Mouse (Mus musculus) hindbrain, embryonic 12.5 days (tissue): ENCODE results near the gene Limch1. TPM values are rescaled to one million over a fixed set of nuclear protein-coding genes. Genes with fewer than 3 reads are reported as not detected.

Experiments used
- ATAC-seq: fragments of 200-750 bp; cut with Nextera tagmentation; 2 replicates; pipeline ENCODE4 v1.8.0; 2017; ENCODE audit warnings: moderate TSS enrichment; ENCODE audit not compliant: low FRiP score
- H3K27ac ChIP-seq: fragments of 300-500 bp; sonication (generic); 2 replicates; pipeline ENCODE4 v1.5.1; 2016; ENCODE audit warnings: mild to moderate bottlenecking
- H3K27me3 ChIP-seq: fragments of 300-500 bp; sonication (generic); 2 replicates; pipeline ENCODE4 v1.6.1; 2016; ENCODE audit warnings: mild to moderate bottlenecking
- H3K36me3 ChIP-seq: fragments of 300-500 bp; sonication (generic); 2 replicates; pipeline ENCODE4 v1.6.1; 2016; ENCODE audit warnings: mild to moderate bottlenecking
- H3K4me1 ChIP-seq: fragments of 300-500 bp; sonication (generic); 2 replicates; pipeline ENCODE4 v1.6.1; 2016
- H3K4me2 ChIP-seq: fragments of 300-500 bp; sonication (generic); replicated peaks from 2 replicates; pipeline ENCODE4 v1.6.1; 2016; ENCODE audit warnings: mild to moderate bottlenecking
- H3K4me3 ChIP-seq: fragments of 300-500 bp; sonication (generic); 2 replicates; pipeline ENCODE4 v1.5.1; 2016; ENCODE audit warnings: mild to moderate bottlenecking
- H3K9ac ChIP-seq: fragments of 300-500 bp; sonication (generic); 2 replicates; pipeline ENCODE4 v1.6.1; 2016; ENCODE audit warnings: mild to moderate bottlenecking, moderate library complexity
- H3K9me3 ChIP-seq: fragments of 300-500 bp; sonication (generic); replicated peaks from 2 replicates; pipeline ENCODE4 v1.6.1; 2016; ENCODE audit warnings: mild to moderate bottlenecking
- WGBS: fragments of 180-500 bp; shearing (Covaris S2); methylation state at CpG from one replicate; pipeline ENCODE4 v1.1.7; 2016; 5-methylcytosine and 5-hydroxymethylcytosine counted together
- polyA plus RNA-seq: library from polyadenylated mRNA; unstranded; fragments of >200 nt; fragmentation: Nextera tagmentation; extraction: Ambion mirVana; gene quantifications from 2 replicates; pipeline ENCODE4 v1.2.1, GENCODE M21; 2016

Gene Limch1
- polyA plus RNA-seq, 1 experiment from 2014 or later, result 64.9 TPM

DNA sequence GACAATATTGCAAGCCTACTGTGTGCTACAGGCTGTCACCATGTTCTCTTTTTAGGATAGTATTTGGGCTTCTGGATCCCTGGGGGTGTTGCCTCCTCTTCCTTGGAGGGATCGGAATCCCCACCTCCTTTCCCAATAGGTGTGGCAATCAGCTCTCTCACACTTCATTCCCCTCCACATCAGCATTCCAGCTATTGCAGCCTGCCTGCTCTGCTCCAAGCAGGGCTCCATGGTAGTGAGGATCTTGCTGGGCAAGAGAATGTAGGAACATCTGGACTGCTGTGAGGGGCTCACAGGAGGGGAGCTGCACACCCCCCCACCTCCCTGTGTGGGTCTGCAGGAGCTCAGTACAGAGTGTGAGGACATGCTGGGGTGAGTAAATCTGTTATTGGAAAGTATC lies 152.6 kb downstream of the Limch1 start:
- WGBS, result 79% methylated on average over 1 of the region's 1 CpGs
- no peaks in the 10 kb centered on the region for H3K27me3 ChIP-seq
- no peaks in the 10 kb centered on the region for H3K4me1 ChIP-seq
- H3K27ac ChIP-seq, result no peak overlapping the region
- H3K9ac ChIP-seq, result no peak overlapping the region
- no peak overlapping the region for H3K4me2 ChIP-seq
- no peaks in the 10 kb centered on the region for H3K9me3 ChIP-seq
- H3K36me3 ChIP-seq, result no peaks in the 10 kb centered on the region
- no peak overlapping the region for H3K4me3 ChIP-seq
- ATAC-seq, result no peak

DNA sequence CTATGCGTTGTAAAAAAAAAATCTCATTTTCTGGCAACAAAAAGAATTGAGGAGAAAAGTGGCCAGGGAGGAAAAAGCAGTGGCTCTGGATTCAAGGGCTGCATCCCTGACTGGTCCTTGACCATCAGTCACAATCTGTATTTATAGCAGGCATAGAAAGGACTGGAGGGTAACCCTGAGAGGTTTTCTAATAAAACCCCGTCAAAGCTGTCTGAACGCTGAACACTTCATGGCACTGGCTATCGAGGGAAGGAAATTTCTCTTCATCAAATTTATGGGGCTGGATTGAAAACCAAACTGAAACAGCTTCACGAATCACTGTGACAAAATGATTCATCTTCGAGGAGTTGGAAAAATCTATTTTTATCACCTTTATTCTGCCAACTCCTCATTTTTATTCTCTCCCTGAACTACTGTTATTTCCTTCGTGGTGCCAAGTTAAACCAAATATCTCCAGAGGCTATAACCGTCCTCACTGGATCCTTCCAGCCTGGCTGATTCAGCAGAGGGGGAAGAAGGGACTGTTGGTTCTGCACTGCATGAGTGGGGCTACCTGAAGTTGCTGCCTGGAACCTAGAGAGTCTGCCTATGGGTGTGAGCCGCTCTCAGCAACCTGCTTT lies 153.3 kb downstream of the Limch1 start:
- H3K4me2 ChIP-seq, result no peak overlapping the region
- H3K9ac ChIP-seq, result no peak overlapping the region
- H3K27me3 ChIP-seq, result no peaks in the 10 kb centered on the region
- no peaks in the 10 kb centered on the region for H3K4me1 ChIP-seq
- H3K9me3 ChIP-seq, result no peaks in the 10 kb centered on the region
- WGBS, result 84% methylated on average over 9 of the region's 9 CpGs
- no peak overlapping the region for H3K4me3 ChIP-seq
- no peak overlapping the region for H3K27ac ChIP-seq
- ATAC-seq, result no peak
- H3K36me3 ChIP-seq, result no peaks in the 10 kb centered on the region

DNA sequence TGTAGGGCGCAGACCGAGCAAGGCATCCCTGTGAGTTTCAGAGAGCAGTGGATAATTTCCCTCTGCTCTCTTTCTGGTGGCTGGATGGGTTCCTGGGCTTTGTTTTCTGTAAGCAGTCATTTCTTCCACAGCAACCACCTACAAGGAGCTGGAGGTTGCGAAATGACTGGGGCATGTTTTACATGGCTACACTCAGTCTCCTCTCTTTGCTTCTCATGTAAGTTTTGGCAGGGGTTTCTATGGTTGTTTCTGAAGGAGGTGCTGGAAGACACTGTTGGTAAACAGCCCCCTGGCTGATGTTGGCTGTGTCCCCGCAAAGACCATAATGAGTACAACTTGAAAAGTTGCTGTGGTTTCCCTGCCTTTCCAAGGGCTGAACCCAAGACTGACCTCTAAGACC lies 155.5 kb downstream of the Limch1 start:
- Histone ChIP-seq H3K9me3 (no peaks in the 10 kb centered on the region), H3K36me3 (no peaks in the 10 kb centered on the region), H3K27ac (no peak overlapping the region), H3K27me3 (no peaks in the 10 kb centered on the region), H3K9ac (no peak overlapping the region), H3K4me1 (no peaks in the 10 kb centered on the region), H3K4me3 (no peak overlapping the region), H3K4me2 (no peak overlapping the region)
- no peak for ATAC-seq
- 95% methylated on average over 4 of the region's 4 CpGs for WGBS

DNA sequence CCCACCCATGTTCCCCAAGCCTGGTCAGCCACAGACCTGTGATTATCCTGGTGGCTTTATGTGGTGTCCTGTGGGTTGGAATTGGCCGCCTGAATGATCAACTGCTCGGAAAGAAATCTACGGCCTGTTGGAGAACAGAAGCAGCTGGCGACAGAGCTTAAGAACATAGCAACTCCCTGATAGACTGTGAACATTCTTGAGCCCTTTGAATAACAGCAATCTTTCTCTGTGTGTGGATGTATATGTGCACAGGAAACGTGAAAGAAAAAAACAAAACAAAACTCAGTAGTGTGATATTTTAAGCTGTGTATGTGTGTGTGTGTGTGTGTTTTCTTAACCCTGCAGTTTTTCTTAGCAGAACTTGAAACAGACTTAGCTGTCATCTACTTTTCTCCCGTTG lies 159.2 kb downstream of the Limch1 start:
- H3K27me3 ChIP-seq, result no peaks in the 10 kb centered on the region
- no peak overlapping the region for H3K4me3 ChIP-seq
- 77% methylated on average over 6 of the region's 6 CpGs for WGBS
- no peak overlapping the region for H3K4me2 ChIP-seq
- H3K9me3 ChIP-seq, result no peaks in the 10 kb centered on the region
- ATAC-seq, result no peak
- H3K4me1 ChIP-seq, result no peaks in the 10 kb centered on the region
- H3K27ac ChIP-seq, result no peak overlapping the region
- H3K36me3 ChIP-seq, result no peaks in the 10 kb centered on the region
- no peak overlapping the region for H3K9ac ChIP-seq

DNA sequence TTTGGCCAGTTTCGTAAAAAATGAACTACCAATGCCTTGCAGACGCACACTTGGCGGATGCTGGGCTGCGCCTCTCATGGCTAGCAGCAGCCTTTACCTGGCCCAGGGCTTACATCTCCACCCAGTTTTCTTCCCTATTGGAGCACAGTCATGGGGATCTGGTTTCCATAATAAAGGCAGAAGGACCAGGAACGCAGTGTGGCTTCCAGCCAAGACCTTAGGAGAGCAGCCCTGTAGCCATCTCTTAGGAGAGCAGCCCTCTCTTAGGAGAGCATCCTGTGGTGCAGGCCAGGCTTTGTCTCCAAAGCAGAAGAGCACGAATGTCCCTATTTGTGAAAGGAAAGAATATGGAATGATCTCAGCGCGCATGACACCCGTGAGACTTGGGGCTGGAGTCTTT lies 163.3 kb downstream of the Limch1 start:
- 84% methylated on average over 9 of the region's 9 CpGs for WGBS
- H3K9ac ChIP-seq, result no peak overlapping the region
- no peak for ATAC-seq
- no peaks in the 10 kb centered on the region for H3K27me3 ChIP-seq
- no peaks in the 10 kb centered on the region for H3K9me3 ChIP-seq
- H3K27ac ChIP-seq, result no peak overlapping the region
- no peak overlapping the region for H3K4me3 ChIP-seq
- H3K4me2 ChIP-seq, result no peak overlapping the region
- H3K4me1 ChIP-seq, result peaks cover 6% of the 10 kb centered on the region; the same call in 1 of the 2 replicates
- H3K36me3 ChIP-seq, result no peaks in the 10 kb centered on the region

DNA sequence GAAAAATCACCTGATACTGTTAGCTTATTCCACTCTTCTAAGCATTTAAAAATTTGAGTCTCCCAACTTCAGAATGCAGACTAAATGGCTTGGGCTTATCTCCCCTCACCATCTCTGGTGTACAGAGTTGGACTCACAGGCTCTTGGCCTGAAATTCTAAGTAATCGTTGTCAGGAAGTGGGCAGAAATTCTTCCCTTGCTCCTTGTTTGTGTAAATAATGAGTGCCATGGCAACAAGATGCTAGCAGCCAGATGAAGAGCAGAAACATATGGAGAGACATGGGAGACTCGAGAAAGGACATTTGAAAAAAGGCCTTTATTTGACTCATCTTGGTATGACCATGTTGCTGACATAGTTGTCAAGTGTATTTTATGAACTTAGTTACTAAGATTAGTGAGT lies 164.3 kb downstream of the Limch1 start:
- H3K9ac ChIP-seq, result no peak overlapping the region
- no peak overlapping the region for H3K4me2 ChIP-seq
- H3K36me3 ChIP-seq, result no peaks in the 10 kb centered on the region
- 54% methylated on average over 2 of the region's 2 CpGs for WGBS
- H3K4me3 ChIP-seq, result no peak overlapping the region
- H3K27me3 ChIP-seq, result no peaks in the 10 kb centered on the region
- H3K9me3 ChIP-seq, result no peaks in the 10 kb centered on the region
- no peak overlapping the region for H3K27ac ChIP-seq
- peaks cover 7% of the 10 kb centered on the region; the same call in 1 of the 2 replicates for H3K4me1 ChIP-seq
- no peak for ATAC-seq

DNA sequence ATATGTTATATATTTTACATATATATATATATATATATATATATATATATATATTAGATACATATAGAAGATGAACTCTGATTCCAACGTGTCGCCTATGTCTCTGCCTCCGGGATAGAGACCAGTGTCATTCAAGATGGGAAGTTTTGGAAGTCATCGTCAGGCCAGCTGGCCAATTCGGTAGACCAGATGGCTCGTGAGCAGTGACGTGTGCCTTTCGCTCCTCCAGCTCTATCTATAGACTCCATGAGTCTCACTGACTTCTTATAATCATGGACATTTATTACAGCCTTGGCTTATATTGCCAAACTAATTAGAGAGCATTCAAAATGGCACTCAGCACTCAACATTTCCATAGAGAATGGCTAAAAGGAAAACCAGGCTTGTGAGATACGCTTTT lies 165.0 kb downstream of the Limch1 start:
- ATAC-seq, result no peak
- no peak overlapping the region for H3K27ac ChIP-seq
- no peak overlapping the region for H3K4me2 ChIP-seq
- no peak overlapping the region for H3K4me3 ChIP-seq
- WGBS, result 96% methylated on average over 9 of the region's 9 CpGs
- peaks cover 7% of the 10 kb centered on the region; the same call in 1 of the 2 replicates for H3K4me1 ChIP-seq
- H3K36me3 ChIP-seq, result no peaks in the 10 kb centered on the region
- no peaks in the 10 kb centered on the region for H3K27me3 ChIP-seq
- no peak overlapping the region for H3K9ac ChIP-seq
- no peaks in the 10 kb centered on the region for H3K9me3 ChIP-seq

DNA sequence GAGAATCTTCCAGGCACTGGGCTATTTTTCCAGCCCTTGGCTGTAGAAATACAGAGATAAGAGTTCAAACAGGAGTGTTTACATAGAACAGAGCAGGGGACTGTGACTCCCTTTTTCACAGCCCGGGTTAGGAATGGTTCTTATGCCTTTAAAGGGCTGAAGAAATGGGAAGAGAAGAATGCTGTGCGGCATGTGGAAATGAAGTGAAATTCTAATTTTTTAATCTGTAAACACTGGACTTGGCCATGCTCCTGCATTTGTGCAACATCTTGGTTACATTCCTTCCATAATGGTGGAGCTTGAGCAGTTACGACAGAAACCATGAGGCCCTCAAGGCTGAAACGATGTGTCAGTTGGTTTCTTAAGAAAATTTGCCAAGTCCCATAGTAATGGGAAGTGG lies 165.4 kb downstream of the Limch1 start:
- Histone ChIP-seq H3K9ac (no peak overlapping the region), H3K4me2 (no peak overlapping the region), H3K27ac (no peak overlapping the region), H3K27me3 (no peaks in the 10 kb centered on the region), H3K4me1 (peaks cover 7% of the 10 kb centered on the region; the same call in 1 of the 2 replicates), H3K36me3 (no peaks in the 10 kb centered on the region), H3K4me3 (no peak overlapping the region), H3K9me3 (no peaks in the 10 kb centered on the region)
- WGBS, result 95% methylated on average over 4 of the region's 4 CpGs
- no peak for ATAC-seq

DNA sequence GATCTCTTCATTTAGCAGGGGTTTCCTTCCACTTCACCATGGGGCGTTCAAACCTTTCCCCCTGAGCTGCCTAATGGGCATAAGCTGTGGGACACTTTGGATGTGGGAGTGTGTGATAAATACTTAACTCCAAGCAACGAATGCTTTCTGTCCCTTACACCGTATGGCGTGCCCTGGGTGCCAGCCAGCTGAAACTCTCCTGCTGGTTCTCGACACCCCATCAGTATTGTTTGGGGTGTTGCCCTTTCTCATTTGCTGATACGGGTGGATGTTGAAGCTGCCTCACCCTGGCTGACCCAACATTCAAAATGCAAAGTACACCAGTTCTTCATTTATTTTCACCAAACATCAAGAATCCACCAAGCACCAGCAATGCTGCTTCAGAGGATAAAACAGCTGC lies 168.2 kb downstream of the Limch1 start:
- H3K36me3 ChIP-seq, result no peaks in the 10 kb centered on the region
- no peaks in the 10 kb centered on the region for H3K27me3 ChIP-seq
- H3K9me3 ChIP-seq, result no peaks in the 10 kb centered on the region
- WGBS, result 75% methylated on average over 6 of the region's 6 CpGs
- no peak overlapping the region for H3K4me3 ChIP-seq
- H3K4me2 ChIP-seq, result no peak overlapping the region
- H3K9ac ChIP-seq, result no peak overlapping the region
- H3K4me1 ChIP-seq, result peaks cover 29% of the 10 kb centered on the region
- no peak for ATAC-seq
- H3K27ac ChIP-seq, result no peak overlapping the region; the same call in 1 of the 2 replicates

DNA sequence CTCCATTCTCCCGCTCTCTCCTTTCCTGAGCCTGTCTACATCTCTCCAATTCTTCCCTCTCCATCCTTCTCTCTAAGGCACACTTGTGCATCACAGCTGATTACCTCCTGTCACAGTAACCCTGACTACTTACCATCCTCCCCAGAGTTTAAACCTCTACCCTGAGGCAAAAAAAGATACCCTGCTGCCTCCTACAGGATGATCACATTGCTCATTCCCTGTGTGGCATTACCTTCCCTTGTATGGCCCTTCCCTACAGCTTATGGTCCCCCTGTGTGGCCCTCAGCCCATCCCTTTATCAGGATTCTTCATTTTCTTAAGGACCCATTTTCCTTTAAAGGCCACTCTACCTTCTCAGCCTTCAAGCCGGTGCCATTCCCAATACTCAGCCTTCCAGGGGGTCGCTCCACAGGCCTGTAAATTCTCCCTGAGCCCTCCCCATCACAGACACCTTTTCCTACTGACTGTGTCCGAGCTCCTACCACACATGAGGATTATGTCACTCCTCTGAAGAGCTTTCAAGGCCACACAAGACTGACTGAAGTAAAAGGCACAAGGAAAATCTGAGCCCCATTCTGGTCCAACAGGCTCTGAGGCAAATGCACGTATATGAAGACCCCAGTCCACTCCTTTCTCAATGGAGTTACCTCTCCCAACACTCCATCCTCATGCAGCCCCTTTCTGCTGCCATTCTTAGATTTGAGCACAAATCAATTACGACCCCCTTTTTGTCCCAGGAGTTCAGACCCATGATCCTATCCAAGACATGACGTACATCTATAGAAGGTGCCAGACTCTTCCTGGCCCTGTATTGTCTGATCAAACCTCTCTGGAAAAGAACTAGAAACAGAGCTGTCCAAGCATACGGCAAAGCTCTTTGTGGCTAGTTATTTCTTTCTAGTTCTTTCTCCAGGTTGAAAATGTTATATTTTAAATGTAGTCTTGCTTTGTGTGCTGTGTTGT lies 172.0 kb downstream of the Limch1 start:
- no peaks in the 10 kb centered on the region for H3K27me3 ChIP-seq
- 69% methylated on average over 8 of the region's 8 CpGs for WGBS
- peak overlapping the region; percentile 85 for H3K27ac ChIP-seq
- no peak overlapping the region for H3K9ac ChIP-seq
- H3K9me3 ChIP-seq, result no peaks in the 10 kb centered on the region
- H3K36me3 ChIP-seq, result no peaks in the 10 kb centered on the region
- ATAC-seq, result peak; percentile 32; the same call in 1 of the 2 replicates
- H3K4me3 ChIP-seq, result no peak overlapping the region
- no peak overlapping the region for H3K4me2 ChIP-seq
- peaks cover 40% of the 10 kb centered on the region for H3K4me1 ChIP-seq

DNA sequence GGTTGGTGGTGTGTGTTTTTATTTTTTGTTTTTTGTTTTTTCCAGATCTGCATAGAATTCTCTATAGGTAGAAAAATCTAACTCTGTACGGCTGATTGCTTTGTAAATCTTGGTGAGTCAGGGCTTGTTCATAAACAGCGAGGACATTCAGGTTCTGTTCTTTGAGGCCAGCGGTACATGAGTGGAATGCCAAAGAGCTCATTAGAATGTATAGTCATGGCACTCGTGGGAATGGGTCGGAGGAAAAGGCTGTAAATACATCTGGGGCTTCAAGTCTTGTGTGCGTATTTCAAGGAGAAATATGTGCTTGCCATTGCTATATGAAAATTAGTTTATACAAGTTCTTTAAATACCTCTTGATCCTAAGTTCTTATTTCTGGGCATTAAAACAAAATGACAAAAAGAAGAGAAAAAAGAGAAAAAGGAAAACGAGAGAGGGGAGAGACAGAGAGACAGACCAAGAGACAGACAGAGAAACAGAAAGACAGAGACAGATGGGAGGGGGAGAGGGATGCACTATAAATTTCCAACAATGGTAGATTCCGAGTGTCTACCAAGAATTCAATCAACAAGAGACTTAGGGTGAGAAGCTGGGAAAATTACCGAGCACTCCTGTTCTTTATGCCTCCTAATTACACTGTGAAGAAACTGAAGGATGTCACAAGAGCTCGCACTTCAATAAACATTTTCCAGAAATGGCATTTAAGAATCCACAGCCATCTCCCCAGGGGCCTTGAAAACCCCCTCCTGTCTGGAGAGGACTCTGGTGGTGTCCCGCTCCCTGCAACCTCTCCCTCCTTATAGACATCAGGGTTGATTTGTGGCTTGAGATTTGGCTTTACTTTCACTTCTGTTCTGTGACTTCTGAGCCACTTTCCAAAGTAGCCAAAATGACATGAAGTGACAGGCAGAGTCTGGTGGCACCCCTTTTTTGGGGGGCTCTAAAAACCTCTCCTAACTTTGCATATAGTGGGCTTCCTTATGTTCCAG lies 173.0 kb downstream of the Limch1 start:
- Histone ChIP-seq H3K27me3 (no peaks in the 10 kb centered on the region), H3K27ac (peak overlapping the region; percentile 85), H3K36me3 (no peaks in the 10 kb centered on the region), H3K9me3 (no peaks in the 10 kb centered on the region), H3K4me3 (no peak overlapping the region), H3K4me1 (peaks cover 37% of the 10 kb centered on the region), H3K4me2 (0 out of 2 replicates have a peak overlapping the region, but pooled peaks have one; percentile 6), H3K9ac (no peak overlapping the region)
- 33% methylated on average over 11 of the region's 11 CpGs for WGBS
- peak; percentile 87 for ATAC-seq

DNA sequence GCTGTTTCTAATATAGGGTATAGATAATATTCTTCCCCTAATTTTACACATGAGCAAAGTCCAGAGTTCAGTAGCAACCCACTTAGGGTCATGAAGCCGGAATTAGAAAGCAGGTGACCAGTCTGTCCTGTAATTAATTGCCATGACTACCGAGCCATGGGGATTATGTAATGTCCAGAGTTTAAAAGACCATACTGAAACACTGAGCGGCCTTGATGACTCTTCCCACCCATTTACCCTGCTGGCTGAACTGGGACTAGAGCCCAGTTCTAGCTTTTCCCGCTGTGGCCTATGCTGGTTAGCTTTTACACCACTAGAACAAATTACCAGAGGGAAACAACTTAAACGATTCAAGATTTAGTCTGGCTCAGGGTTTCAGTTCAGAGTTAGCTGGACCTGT lies 177.0 kb downstream of the Limch1 start:
- Histone ChIP-seq H3K9ac (no peak overlapping the region), H3K9me3 (no peaks in the 10 kb centered on the region), H3K4me2 (no peak overlapping the region), H3K27me3 (no peaks in the 10 kb centered on the region), H3K4me1 (peaks cover 26% of the 10 kb centered on the region), H3K27ac (no peak overlapping the region), H3K36me3 (no peaks in the 10 kb centered on the region), H3K4me3 (no peak overlapping the region)
- ATAC-seq, result no peak
- WGBS, result 84% methylated on average over 5 of the region's 5 CpGs
